Mouse (Mus musculus) heart, embryonic 16.5 days (tissue): ENCODE data around the gene Ilf3. TPM values are rescaled to one million over a fixed set of nuclear protein-coding genes. Genes with fewer than 3 reads are reported as not detected.

Source experiments
- ATAC-seq: fragments of 200-750 bp; cut with Nextera tagmentation; replicated peaks from 2 replicates; pipeline ENCODE4 v1.8.0; 2017; ENCODE audit warnings: moderate number of reproducible peaks; ENCODE audit not compliant: insufficient read depth, low FRiP score; ENCODE audit errors: extremely low read depth
- H3K27ac ChIP-seq: fragments of 300-500 bp; sonication (generic); 2 replicates; pipeline ENCODE4 v1.5.1; 2014; ENCODE audit warnings: mild to moderate bottlenecking, low read length, control low read depth, moderate library complexity
- H3K27me3 ChIP-seq: fragments of 300-500 bp; sonication (generic); 2 replicates; pipeline ENCODE4 v1.6.1; 2014; ENCODE audit warnings: low read length, mixed read lengths; ENCODE audit not compliant: control insufficient read depth, insufficient read depth
- H3K36me3 ChIP-seq: fragments of 300-500 bp; sonication (generic); 2 replicates; pipeline ENCODE4 v1.6.1; 2014; ENCODE audit not compliant: control insufficient read depth, insufficient read depth
- H3K4me1 ChIP-seq: fragments of 300-500 bp; sonication (generic); 2 replicates; pipeline ENCODE4 v1.6.1; 2014; ENCODE audit warnings: low read length, mixed read lengths; ENCODE audit not compliant: control insufficient read depth, insufficient read depth
- H3K4me2 ChIP-seq: fragments of 300-500 bp; sonication (generic); 2 replicates; pipeline ENCODE4 v1.6.1; 2014; ENCODE audit warnings: low read depth, mild to moderate bottlenecking, control low read depth, low read length
- H3K4me3 ChIP-seq: fragments of 300-500 bp; sonication (generic); 2 replicates; pipeline ENCODE4 v1.5.1; 2014; ENCODE audit warnings: mild to moderate bottlenecking, control low read depth, low read length
- H3K9ac ChIP-seq: fragments of 300-500 bp; sonication (generic); 2 replicates; pipeline ENCODE4 v1.6.1; 2014; ENCODE audit warnings: low read length, control low read depth
- H3K9me3 ChIP-seq: fragments of 300-500 bp; sonication (generic); replicated peaks from 2 replicates; pipeline ENCODE4 v1.6.1; 2016; ENCODE audit warnings: low read length; ENCODE audit not compliant: control insufficient read depth
- WGBS: fragments of 180-500 bp; shearing (Covaris S2); extraction: QIAGEN DNeasy Blood & Tissue Kit; methylation state at CpG from one replicate; pipeline ENCODE4 v1.1.7; 2014; 5-methylcytosine and 5-hydroxymethylcytosine counted together
- polyA plus RNA-seq: library from polyadenylated mRNA; unstranded; fragments of >200 nt; fragmentation: Nextera tagmentation; extraction: Ambion mirVana; gene quantifications from 2 replicates; pipeline ENCODE4 v1.2.1, GENCODE M21; 2015

Gene Ilf3
- polyA plus RNA-seq, 1 experiment from 2014 or later: 105 TPM

- Histone ChIP-seq H3K9ac (no peak overlapping the region), H3K4me1 (peaks cover 17% of the 10 kb centered on the region), H3K9me3 (no peaks in the 10 kb centered on the region), H3K27me3 (no peaks in the 10 kb centered on the region), H3K4me2 (no peak overlapping the region), H3K36me3 (peaks cover 64% of the 10 kb centered on the region), H3K4me3 (no peak overlapping the region), H3K27ac (no peak overlapping the region)
- 93% methylated on average over 5 of the region's 5 CpGs for WGBS
- no peak for ATAC-seq
Observed at GRCm38 (mm10) chr9:21403745-21404144, 36.1 kb downstream of the Ilf3 start.

- H3K27me3 ChIP-seq: no peaks in the 10 kb centered on the region
- peaks cover 17% of the 10 kb centered on the region for H3K4me1 ChIP-seq
- no peak overlapping the region for H3K27ac ChIP-seq
- ATAC-seq: no peak
- no peak overlapping the region for H3K9ac ChIP-seq
- H3K36me3 ChIP-seq: peaks cover 47% of the 10 kb centered on the region
- no peaks in the 10 kb centered on the region for H3K9me3 ChIP-seq
- no peak overlapping the region for H3K4me3 ChIP-seq
- WGBS: 61% methylated on average over 4 of the region's 4 CpGs
- H3K4me2 ChIP-seq: no peak overlapping the region
Observed at GRCm38 (mm10) chr9:21405525-21405924, 37.9 kb downstream of the Ilf3 start.

- Histone ChIP-seq H3K27ac (no peak overlapping the region), H3K36me3 (peaks cover 40% of the 10 kb centered on the region), H3K27me3 (no peaks in the 10 kb centered on the region), H3K4me2 (no peak overlapping the region), H3K9ac (no peak overlapping the region), H3K9me3 (no peaks in the 10 kb centered on the region), H3K4me1 (peaks cover 12% of the 10 kb centered on the region), H3K4me3 (no peak overlapping the region)
- 7% methylated on average over 4 of the region's 4 CpGs for WGBS
- no peak; the same call in 1 of the 2 replicates for ATAC-seq
Observed at GRCm38 (mm10) chr9:21407951-21408350, 40.3 kb downstream of the Ilf3 start.

- Histone ChIP-seq H3K9me3 (no peaks in the 10 kb centered on the region), H3K4me3 (no peak overlapping the region), H3K9ac (no peak overlapping the region), H3K4me1 (peaks cover 7% of the 10 kb centered on the region), H3K27me3 (no peaks in the 10 kb centered on the region), H3K27ac (no peak overlapping the region), H3K36me3 (peaks cover 35% of the 10 kb centered on the region), H3K4me2 (no peak overlapping the region)
- ATAC-seq: no peak
- WGBS: 68% methylated on average over 7 of the region's 7 CpGs
Observed at GRCm38 (mm10) chr9:21408624-21409023, 41.0 kb downstream of the Ilf3 start.

GRCm38 (mm10) chr9:21409592-21410317 is 42.1 kb downstream of the Ilf3 start:
- H3K4me2 ChIP-seq: no peak overlapping the region
- whole genome bisulfite sequencing: 31% methylated on average over 9 of the region's 9 CpGs
- H3K4me3 ChIP-seq: no peak overlapping the region
- no peaks in the 10 kb centered on the region for H3K9me3 ChIP-seq
- H3K9ac ChIP-seq: no peak overlapping the region
- H3K4me1 ChIP-seq: peaks cover 7% of the 10 kb centered on the region
- no peak overlapping the region for H3K27ac ChIP-seq
- no peaks in the 10 kb centered on the region for H3K27me3 ChIP-seq
- no peak for ATAC-seq
- H3K36me3 ChIP-seq: peaks cover 24% of the 10 kb centered on the region

GRCm38 (mm10) chr9:21411669-21412550 is 44.2 kb downstream of the Ilf3 start, which contains the start of gene Qtrt1:
TSS of gene Qtrt1 (plus strand) at chr9:21411837.
- 2% methylated on average over 52 of the region's 53 CpGs for WGBS
- Histone ChIP-seq H3K9me3 (no peaks in the 10 kb centered on the region), H3K27me3 (no peaks in the 10 kb centered on the region), H3K4me3 (peak within 1 kb of the TSS; percentile 90), H3K4me2 (peak within 1 kb of the TSS; percentile 65), H3K27ac (0 out of 2 replicates have a peak within 1 kb of the TSS, but pooled peaks have one; percentile 40), H3K4me1 (peaks cover 7% of the 10 kb centered on the region), H3K9ac (peak within 1 kb of the TSS; percentile 87), H3K36me3 (peaks cover 7% of the 10 kb centered on the region)
- peak; percentile 93 for ATAC-seq

GRCm38 (mm10) chr9:21417866-21418265 is 50.2 kb downstream of the Ilf3 start:
- 94% methylated on average over 2 of the region's 2 CpGs for WGBS
- Histone ChIP-seq H3K9ac (no peak overlapping the region), H3K36me3 (peaks cover 21% of the 10 kb centered on the region; the same call in 1 of the 2 replicates), H3K4me2 (no peak overlapping the region), H3K27me3 (no peaks in the 10 kb centered on the region), H3K27ac (no peak overlapping the region), H3K4me3 (no peak overlapping the region), H3K4me1 (no peaks in the 10 kb centered on the region), H3K9me3 (no peaks in the 10 kb centered on the region)
- ATAC-seq: no peak

GRCm38 (mm10) chr9:21419646-21420045 is 52.0 kb downstream of the Ilf3 start:
- H3K4me1 ChIP-seq: peaks cover 3% of the 10 kb centered on the region
- H3K9me3 ChIP-seq: no peaks in the 10 kb centered on the region
- ATAC-seq: no peak
- no peaks in the 10 kb centered on the region for H3K27me3 ChIP-seq
- peaks cover 21% of the 10 kb centered on the region; the same call in 1 of the 2 replicates for H3K36me3 ChIP-seq
- H3K4me3 ChIP-seq: no peak overlapping the region
- no peak overlapping the region for H3K9ac ChIP-seq
- WGBS: 65% methylated on average over 2 of the region's 2 CpGs
- no peak overlapping the region for H3K27ac ChIP-seq
- H3K4me2 ChIP-seq: no peak overlapping the region
